Mouse (Mus musculus): ENCODE measurements around the gene Nkx2-4.

DNA sequence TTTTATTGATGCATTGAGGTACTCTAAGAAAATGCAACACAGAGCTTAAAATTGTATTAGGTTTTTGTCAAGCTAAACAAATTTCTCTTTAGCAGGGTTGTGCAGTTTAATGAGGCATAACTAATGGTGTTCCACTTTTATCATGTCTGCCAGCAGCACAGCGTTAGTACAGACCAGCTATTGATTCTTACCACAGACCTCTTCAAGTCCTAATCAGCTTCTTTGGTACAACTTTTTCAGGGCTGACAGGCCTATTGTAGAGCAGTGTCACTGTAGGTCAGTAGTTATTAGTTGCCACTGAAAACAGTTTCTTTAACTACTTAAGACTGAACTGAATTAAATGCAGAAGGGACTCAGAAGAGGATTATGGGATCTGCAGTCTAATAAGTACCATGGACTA is 16.2 kb downstream of the Nkx2-4 start:
- TF ChIP-seq CTCF (IDR thresholded peaks at IDR 0.05; ENCODE audit: extremely low read depth, insufficient read depth, insufficient read length, insufficient replicate concordance) (no peak), POLR2A (IDR thresholded peaks at IDR 0.05; ENCODE audit: low read depth, low read length) (no peak)

All from spleen, adult 2 months (tissue).